7 mouse cellular contexts compared by ENCODE assay signal in genomic region chr9:74975416-74975815, GRCm38 (mm10). TPM values are rescaled to one million over a fixed set of nuclear protein-coding genes. Genes with fewer than 3 reads are reported as not detected.
A peak's percentile ranks its signal among the peaks of the same experiment; 100 is the strongest.
DNase-seq lines count a peak whose midpoint lies in the region; ATAC-seq and TF ChIP-seq lines count a peak whose summit lies in the region.

No protein-coding gene starts in this region.

- peak overlapping the region; percentile 53 for H3K4me2 ChIP-seq in hindbrain, embryonic 11.5 days (replicated peaks; ENCODE audit: low read depth, low read length)
- peak overlapping the region; percentile 77 for H3K4me2 ChIP-seq in limb, embryonic 14.5 days (replicated peaks; ENCODE audit: low read depth, low read length, severe bottlenecking)

- H3K4me1 ChIP-seq in hindbrain, embryonic 11.5 days (replicated peaks; ENCODE audit: control insufficient read depth, insufficient read depth, low read length), result peaks cover 9% of the 10 kb centered on the region
- peaks cover 12% of the 10 kb centered on the region for H3K4me1 ChIP-seq in limb, embryonic 14.5 days (ENCODE audit: control insufficient read depth, insufficient read depth, low read length)

- H3K9me3 ChIP-seq in hindbrain, embryonic 11.5 days (ENCODE audit: control insufficient read depth, low read length), result no peaks in the 10 kb centered on the region
- no peaks in the 10 kb centered on the region for H3K9me3 ChIP-seq in limb, embryonic 14.5 days (ENCODE audit: control insufficient read depth, low read length)

- H3K79me2 ChIP-seq in C2C12 (ENCODE audit: control insufficient read depth, insufficient read depth), result no peaks in the 10 kb centered on the region

- H3K79me3 ChIP-seq in C2C12 (ENCODE audit: low read depth), result no peaks in the 10 kb centered on the region

- DNase-seq in MN1 (ENCODE audit: low spot score), result peak; percentile 38
- DNase-seq in hindbrain, embryonic 11.5 days (ENCODE audit: low spot score), result no peak
- no peak for DNase-seq in limb, embryonic 14.5 days (ENCODE audit: low spot score)
- peak; percentile 44 for DNase-seq in skeletal muscle tissue, adult 2 months (ENCODE audit: low read depth, low spot score)
- DNase-seq in thymus, postnatal 14 days, result no peak
- DNase-seq in gastrocnemius, postnatal 25 days, result no peak

- H3ac ChIP-seq in C2C12 (ENCODE audit: control insufficient read depth, insufficient read length, low read depth), result peak overlapping the region; percentile 19

- H3K9ac ChIP-seq in hindbrain, embryonic 11.5 days (ENCODE audit: low read depth, low read length), result peak overlapping the region; percentile 46; the same call in 1 of the 2 replicates
- H3K9ac ChIP-seq in limb, embryonic 14.5 days (ENCODE audit: low read depth, low read length, severe bottlenecking), result peak overlapping the region; percentile 63

- 24% methylated on average over 7 of the region's 7 CpGs for WGBS in hindbrain, embryonic 11.5 days
- WGBS in limb, embryonic 14.5 days, result 15% methylated on average over 7 of the region's 7 CpGs

- no peak for TF ChIP-seq CTCF in C2C12 (IDR thresholded peaks at IDR 0.05; ENCODE audit: control insufficient read depth, insufficient read depth, insufficient read length)

- H3K4me3 ChIP-seq in C2C12 (ENCODE audit: insufficient read depth, poor library complexity, severe bottlenecking), result no peak overlapping the region
- peak overlapping the region; percentile 42 for H3K4me3 ChIP-seq in hindbrain, embryonic 11.5 days (ENCODE audit: low read depth, low read length)
- H3K4me3 ChIP-seq in limb, embryonic 14.5 days (replicated peaks; ENCODE audit: low read length), result peak overlapping the region; percentile 51

- H3K36me3 ChIP-seq in C2C12 (ENCODE audit: control insufficient read depth, insufficient read depth), result no peaks in the 10 kb centered on the region
- no peaks in the 10 kb centered on the region for H3K36me3 ChIP-seq in hindbrain, embryonic 11.5 days (ENCODE audit: control insufficient read depth, insufficient read depth, low read length)
- H3K36me3 ChIP-seq in limb, embryonic 14.5 days (ENCODE audit: control insufficient read depth, insufficient read depth, low read length), result no peaks in the 10 kb centered on the region

- H3K27me3 ChIP-seq in C2C12 (ENCODE audit: control insufficient read depth, insufficient read depth, insufficient read length), result no peaks in the 10 kb centered on the region
- no peaks in the 10 kb centered on the region for H3K27me3 ChIP-seq in hindbrain, embryonic 11.5 days (ENCODE audit: control insufficient read depth, insufficient read depth, low read length)
- H3K27me3 ChIP-seq in limb, embryonic 14.5 days (ENCODE audit: control insufficient read depth, insufficient read depth, low read length), result no peaks in the 10 kb centered on the region

- peak overlapping the region; percentile 90 for H3K27ac ChIP-seq in hindbrain, embryonic 11.5 days (ENCODE audit: low read depth, low read length)
- H3K27ac ChIP-seq in limb, embryonic 14.5 days (replicated peaks; ENCODE audit: low read depth, low read length), result peak overlapping the region; percentile 79

- TF ChIP-seq POLR2A in limb, embryonic 14.5 days (IDR thresholded peaks at IDR 0.05; ENCODE audit: borderline replicate concordance, extremely low read depth, insufficient read depth, insufficient read length), result no peak

- peak; percentile 53 for ATAC-seq in hindbrain, embryonic 11.5 days (ENCODE audit: low FRiP score)
- peak; percentile 43 for ATAC-seq in limb, embryonic 14.5 days (ENCODE audit: low FRiP score, low read depth)

TF ChIP-seq in C2C12, 6 proteins besides CTCF, POLR2A, EP300 and RAD21:
- no peak for TF ChIP-seq CEBPB (IDR thresholded peaks at IDR 0.05; ENCODE audit: low read depth)
- TF ChIP-seq MAX (IDR thresholded peaks at IDR 0.05), result no peak
- no peak for TF ChIP-seq MYOD1 (IDR thresholded peaks at IDR 0.05; ENCODE audit: control insufficient read depth, insufficient read length, low read depth)
- no peak for TF ChIP-seq MYOG (IDR thresholded peaks at IDR 0.05; ENCODE audit: control insufficient read depth, extremely low read depth, insufficient read length)
- no peak for TF ChIP-seq USF1 (IDR thresholded peaks at IDR 0.05; ENCODE audit: low read depth)
- no peak for TF ChIP-seq FOSL1 (IDR thresholded peaks at IDR 0.05; ENCODE audit: insufficient read depth, low read length, poor library complexity, severe bottlenecking)

RNA-seq across cellular contexts. Expression of gene Fam214a, which starts 22.7 kb away (rescaled TPM):
- polyA plus RNA-seq in C2C12 (2012; fragmentation: generic; extraction: Trizol), result 1.1 TPM
- polyA plus RNA-seq in hindbrain, embryonic 11.5 days (2014; fragmentation: Nextera tagmentation; extraction: Ambion mirVana), result 17.9 and 18.7 TPM in 2 replicates
- 9.0 and 9.6 TPM in 2 replicates for polyA plus RNA-seq in limb, embryonic 14.5 days (2012; rRNA removed)
- polyA plus RNA-seq in limb, embryonic 14.5 days (2014; fragmentation: Nextera tagmentation; extraction: Ambion mirVana), result 10.7 and 11.9 TPM in 2 replicates
- 10 to 100 TPM; 17.1 to 25.6 TPM for total RNA-seq in gastrocnemius, postnatal 25 days (2021)

Comparison
In these comparisons a context has a peak if more than half of its experiments do, and no peak if none do; other contexts are left out.
1. DNase-seq: peak in MN1 (single experiment) and skeletal muscle tissue, adult 2 months (single experiment); none in hindbrain, embryonic 11.5 days (single experiment), limb, embryonic 14.5 days (single experiment), thymus, postnatal 14 days (single experiment) and gastrocnemius, postnatal 25 days (single experiment).